Mouse (Mus musculus): ENCODE measurements around the gene Rbm4b.

- TF ChIP-seq POLR2A (IDR thresholded peaks at IDR 0.05; ENCODE audit: low read depth, low read length) (peak; percentile 61), CTCF (IDR thresholded peaks at IDR 0.05; ENCODE audit: borderline replicate concordance, insufficient read depth, low read length) (no peak)
Observed at GRCm38 (mm10) chr19:4756193-4756911, at the start of gene Rbm4b.
